Mouse (Mus musculus) heart, adult 11 months (tissue): ENCODE data around the gene Relb.

Experiments
- DNase-seq: peaks from one replicate; pipeline ENCODE4 v3.0.0; 2022

Relb gene

GRCm38 (mm10) chr7:19629361-19629734, at the start of gene Relb:
TSS of gene Relb (minus strand) at chr7:19629438.
- DNase-seq, result peak; percentile 99

GRCm38 (mm10) chr7:19678901-19679300, 49.7 kb upstream of the Relb start:
- no peak for DNase-seq

GRCm38 (mm10) chr7:19677872-19678271, 48.6 kb upstream of the Relb start, which contains the start of gene Apoc2:
TSS of gene Apoc2 (minus strand) at chr7:19677941.
- DNase-seq, result no peak

GRCm38 (mm10) chr7:19676662-19677061, 47.4 kb upstream of the Relb start:
- peak; percentile 87 for DNase-seq

DNA sequence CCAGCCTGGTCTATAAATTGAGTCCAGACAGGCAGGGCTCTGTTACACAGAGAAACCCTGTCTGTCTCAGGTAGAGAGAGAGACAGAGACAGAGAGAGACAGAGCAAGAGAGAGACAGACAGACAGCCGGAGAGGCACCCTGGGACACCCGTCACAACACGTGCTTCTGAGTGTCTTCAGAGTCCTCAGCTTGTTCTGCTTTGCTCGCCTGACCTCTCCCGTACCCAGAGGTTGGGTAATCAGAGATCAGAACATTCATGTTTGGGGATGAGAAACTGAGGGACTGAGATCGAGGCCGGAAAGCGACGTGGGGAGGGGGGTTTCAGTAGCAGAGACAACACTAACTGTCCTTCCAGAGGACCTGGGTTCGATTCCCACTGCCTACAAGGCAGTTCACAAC, 46.6 kb upstream of the Relb start:
- DNase-seq, result peak; percentile 89

GRCm38 (mm10) chr7:19673083-19673699, 44.0 kb upstream of the Relb start:
- peak; percentile 91 for DNase-seq

GRCm38 (mm10) chr7:19671511-19671910, 42.3 kb upstream of the Relb start:
- DNase-seq, result peak; percentile 91

- peak; percentile 99 for DNase-seq
Measured at GRCm38 (mm10) chr7:19668947-19669721, 39.9 kb upstream of the Relb start.

- DNase-seq, result peak; percentile 90
Measured at GRCm38 (mm10) chr7:19667434-19667833, 38.2 kb upstream of the Relb start.

- DNase-seq, result no peak
Measured at GRCm38 (mm10) chr7:19666750-19667149, 37.5 kb upstream of the Relb start.

DNA sequence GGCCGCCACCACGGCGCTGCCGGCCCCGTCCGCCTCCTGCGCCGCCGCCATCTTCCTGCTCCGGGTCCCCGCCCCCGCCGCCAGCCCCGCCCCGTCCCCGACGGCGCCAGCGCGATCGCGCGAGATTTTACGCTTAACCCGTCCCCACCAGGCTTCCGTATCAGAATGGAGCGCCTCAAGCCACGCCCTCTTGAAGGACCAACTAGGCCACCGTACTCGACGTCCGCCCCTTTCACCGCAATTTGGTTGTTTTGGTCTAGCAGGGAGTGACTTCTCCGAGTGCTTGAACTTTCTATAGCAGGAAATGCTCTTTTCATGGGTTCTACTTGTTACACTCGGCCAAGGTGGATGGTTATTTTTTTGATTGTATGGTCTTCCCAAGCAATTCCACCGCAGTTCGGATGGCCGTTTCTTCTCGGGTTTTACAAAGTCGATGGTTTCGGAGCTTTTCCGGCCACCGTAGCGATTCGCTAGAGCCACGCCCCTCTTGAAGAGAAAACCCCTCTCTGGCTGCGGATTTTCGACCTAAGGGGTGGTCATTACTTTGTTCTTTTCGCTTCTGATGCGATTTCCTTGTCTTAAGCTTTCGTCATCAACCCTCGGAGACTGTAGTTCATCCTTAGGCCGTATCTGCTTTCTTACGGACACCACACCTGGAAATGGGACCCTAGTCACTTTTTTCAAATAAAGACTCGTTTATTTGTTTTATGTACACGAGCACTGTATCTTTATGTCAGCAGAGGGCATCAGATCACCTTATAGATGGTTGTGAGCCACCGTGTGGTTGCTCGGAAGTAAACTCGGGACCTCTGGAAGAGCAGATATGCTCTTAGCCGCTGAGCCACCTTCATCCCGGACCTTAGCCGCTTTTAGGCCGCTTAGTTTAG, 36.0 kb upstream of the Relb start, which contains the start of gene Clptm1:
Gene Clptm1, minus strand, starts transcription at position 79 of the 887 bp plus-strand sequence.
- DNase-seq, result peak; percentile 99

DNA sequence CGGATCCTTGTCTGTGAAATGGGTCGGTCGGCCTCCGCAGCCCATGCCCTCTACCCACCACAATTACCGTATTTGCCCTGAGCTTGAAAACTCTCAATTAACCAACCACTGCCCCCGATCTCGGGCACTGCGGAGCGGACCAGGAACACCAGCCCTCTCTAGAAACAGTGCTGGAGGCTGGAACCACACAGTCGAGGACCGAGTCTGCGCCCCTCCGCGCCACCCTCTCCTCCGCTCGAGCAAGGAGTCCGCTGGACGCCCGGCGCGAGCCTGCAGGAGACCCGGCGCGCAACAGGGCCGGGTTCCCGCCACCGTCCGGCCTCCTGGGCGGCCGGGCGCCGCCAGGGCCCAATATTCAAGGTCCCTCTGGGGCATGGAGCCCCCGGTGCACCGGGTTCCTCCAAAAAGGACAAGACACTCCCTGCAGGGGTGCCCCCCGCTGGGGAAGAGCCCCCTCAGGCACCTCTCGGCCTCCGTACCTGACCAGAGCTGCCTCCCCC, 35.3 kb upstream of the Relb start:
- no peak for DNase-seq

- peak; percentile 91 for DNase-seq
Measured at GRCm38 (mm10) chr7:19663940-19664339, 34.7 kb upstream of the Relb start.

- peak; percentile 98 for DNase-seq
Measured at GRCm38 (mm10) chr7:19652614-19653013, 23.4 kb upstream of the Relb start.

DNA sequence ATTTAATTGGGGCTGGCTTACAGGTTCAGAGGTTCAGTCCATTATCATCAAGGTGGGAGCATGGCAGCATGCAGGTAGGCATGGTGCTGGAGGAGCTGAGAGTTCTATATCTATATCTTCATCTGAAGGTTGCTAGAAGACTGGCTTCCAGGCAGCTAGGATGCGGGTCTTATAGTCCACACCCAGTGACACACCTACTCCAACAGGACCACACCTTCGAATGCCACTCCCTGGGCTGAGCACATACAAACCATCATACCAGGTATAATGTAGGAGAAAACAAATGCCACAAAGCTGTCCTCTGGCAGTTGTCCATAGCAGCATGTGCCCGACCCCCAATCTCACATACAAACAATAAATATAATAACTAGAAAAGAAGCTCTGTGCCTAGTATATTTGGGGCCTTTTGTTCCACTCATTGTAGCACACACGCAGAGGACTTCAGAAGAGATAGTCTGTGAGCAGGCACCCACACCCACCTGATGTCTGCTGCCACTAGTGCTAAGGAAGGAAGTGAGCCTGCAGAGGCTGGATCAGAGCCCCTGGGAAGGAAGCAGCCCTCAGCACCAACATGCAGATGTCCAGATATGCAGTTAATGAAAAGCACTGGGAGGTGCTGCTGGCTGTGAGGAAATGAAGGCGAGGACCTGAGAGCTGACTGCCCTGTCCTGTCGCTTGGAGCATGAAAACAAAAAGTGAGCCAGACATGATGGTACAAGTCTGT, 22.0 kb upstream of the Relb start:
- DNase-seq, result no peak

DNA sequence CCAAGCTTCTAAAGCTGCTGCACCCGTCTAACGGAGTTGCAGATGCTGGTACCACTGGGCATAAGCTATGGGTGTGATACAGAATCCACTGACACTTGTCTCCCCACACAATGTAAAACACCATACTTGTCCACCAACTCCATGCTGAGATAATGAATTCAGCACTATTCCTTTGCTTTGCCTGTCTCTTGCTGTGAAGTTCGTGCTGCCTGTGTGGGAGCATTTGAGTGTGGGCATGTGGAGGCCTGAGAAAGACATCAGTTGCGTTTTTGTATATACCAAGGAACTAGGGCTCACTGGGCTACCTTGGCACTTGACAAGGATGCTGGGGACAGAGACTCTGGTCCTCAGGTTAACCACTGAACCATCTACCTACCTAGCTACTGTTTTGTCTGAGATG, 12.0 kb upstream of the Relb start:
- DNase-seq, result no peak

GRCm38 (mm10) chr7:19635074-19635827, 6.0 kb upstream of the Relb start:
- peak; percentile 93 for DNase-seq

DNA sequence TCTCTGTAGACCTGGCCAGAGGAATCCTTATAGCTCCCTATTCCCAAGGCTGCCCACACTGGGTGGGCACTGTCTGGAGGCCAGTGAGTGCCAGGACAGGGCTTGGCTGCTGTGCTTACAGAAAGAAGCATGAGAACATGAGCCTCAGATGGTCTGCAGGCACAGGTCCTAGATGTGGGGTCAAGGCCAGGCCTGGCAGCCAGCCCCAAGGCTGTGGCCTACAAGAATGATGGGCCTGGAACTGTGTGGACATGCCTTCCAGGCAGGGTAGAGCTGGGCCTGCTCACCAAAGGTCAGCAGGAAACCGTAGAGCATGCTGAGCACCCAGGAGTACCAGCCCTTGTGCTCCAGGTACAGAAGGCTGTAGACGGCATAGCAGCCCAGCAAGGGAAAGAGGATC, 5.4 kb upstream of the Relb start:
- no peak for DNase-seq

- DNase-seq, result peak; percentile 91
Measured at GRCm38 (mm10) chr7:19633855-19634254, 4.6 kb upstream of the Relb start.

GRCm38 (mm10) chr7:19633197-19633596, 4.0 kb upstream of the Relb start:
- peak; percentile 91 for DNase-seq

GRCm38 (mm10) chr7:19632720-19633119, 3.5 kb upstream of the Relb start:
- no peak for DNase-seq

GRCm38 (mm10) chr7:19632275-19632674, 3.0 kb upstream of the Relb start:
- no peak for DNase-seq
